Mouse (Mus musculus): ENCODE measurements around the gene St6galnac3. TPM values are rescaled to one million over a fixed set of nuclear protein-coding genes. Genes with fewer than 3 reads are reported as not detected.

Gene St6galnac3
- total RNA-seq, 4 experiments from 2014 or later = 23.7 to 38.8 (median 30.1) TPM

DNA sequence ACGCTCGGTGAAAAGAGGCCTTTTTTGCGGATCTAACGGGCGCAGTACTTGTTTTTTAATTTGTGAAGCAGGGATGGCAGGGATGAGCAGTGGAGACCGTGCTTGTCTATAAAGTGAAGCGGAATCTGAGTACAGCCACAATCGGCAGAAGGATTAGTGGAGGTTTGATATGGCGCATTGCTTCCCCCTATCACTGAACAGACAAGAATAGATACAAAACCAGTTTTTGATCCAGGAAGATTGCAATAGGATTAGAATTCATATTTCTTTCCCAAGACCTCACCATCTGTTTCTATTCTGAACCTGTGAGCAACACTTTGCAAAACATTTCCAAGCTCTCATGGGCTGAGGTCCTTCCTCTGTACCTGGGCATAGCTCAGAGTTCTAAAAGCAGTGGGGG, 488.7 kb downstream of the St6galnac3 start:
- peak in 1 of 2 experiments; percentile 22 for DNase-seq (ENCODE audit: low spot score in 2 of 2)

DNA sequence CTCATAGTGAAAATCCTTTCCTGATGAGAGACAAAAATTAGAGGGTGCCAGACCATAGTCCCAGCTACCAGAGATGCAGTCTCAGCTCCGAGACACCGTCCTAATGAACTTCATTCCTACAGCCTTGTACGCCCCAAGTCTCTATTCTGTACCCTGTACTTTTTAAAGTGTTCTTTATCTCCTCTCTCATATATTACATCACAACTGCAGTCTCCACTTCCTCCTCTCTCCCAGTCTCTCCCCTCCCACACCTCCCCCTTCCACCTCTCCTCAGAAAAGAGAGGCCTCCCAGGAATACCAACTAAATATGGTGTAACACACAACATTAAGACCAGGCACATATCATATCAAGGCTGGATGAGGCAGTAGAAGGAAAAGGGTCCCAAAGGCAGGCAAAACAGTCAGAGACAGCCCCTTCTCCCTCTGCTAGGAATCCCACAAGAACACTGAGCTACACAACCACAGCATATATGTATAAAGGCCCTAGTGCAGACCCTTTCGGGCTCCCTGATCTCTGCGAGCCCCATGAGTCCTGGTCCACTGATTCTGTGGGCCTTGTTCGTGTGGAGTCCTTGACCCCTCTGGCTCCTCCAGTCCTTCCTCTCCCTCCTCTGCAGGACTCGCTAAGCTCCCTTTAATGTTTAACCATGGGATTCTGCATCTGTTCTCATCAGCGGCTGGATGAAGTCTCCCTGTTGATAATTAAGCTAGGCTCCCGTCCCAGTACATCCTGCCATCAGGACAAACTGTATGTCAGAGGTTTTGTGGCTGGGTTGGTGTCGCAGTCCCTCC, 502.2 kb downstream of the St6galnac3 start:
- no peak for DNase-seq (ENCODE audit: low spot score in 2 of 2)

DNA sequence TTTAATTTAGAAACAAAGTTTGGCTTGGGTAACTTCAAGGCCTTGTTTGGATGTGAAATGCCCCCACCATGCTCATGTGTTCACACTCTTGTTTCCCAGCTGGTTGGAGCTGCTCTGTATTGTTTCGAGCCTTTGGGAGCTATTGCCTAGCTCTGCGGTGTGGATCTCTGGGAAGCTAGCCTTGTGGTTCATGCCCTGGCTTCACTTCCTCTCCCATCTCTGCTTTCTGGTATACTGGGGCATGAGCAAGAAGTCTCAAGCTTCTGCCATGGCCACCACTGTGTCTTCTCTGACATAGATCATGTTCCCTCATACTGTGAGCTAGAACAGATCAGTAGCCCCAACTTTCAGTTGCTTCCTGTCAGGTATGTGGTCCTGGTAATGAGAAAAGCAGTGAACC, 505.6 kb downstream of the St6galnac3 start:
- no peak for DNase-seq (ENCODE audit: low spot score in 2 of 2)

DNA sequence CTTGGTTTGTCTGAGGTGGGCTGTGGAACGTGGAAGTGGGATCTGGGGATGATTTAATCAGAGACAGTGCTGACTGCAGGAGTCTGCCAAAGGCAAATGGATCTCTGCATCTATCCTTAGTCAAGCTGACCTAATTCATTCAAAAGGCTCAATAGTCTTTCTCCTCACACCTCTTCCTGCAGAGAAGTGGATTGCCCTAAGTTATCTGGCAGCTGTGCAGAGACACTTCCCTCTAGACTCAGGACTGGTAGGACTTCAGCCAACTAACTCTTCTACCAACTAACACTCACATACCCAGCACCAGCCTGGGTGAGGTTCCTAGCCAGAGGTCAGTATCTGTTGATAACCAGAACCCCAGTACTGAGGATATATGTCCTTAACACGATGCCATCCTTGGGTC, 516.8 kb downstream of the St6galnac3 start:
- DNase-seq (ENCODE audit: low spot score in 2 of 2) = no peak

DNA sequence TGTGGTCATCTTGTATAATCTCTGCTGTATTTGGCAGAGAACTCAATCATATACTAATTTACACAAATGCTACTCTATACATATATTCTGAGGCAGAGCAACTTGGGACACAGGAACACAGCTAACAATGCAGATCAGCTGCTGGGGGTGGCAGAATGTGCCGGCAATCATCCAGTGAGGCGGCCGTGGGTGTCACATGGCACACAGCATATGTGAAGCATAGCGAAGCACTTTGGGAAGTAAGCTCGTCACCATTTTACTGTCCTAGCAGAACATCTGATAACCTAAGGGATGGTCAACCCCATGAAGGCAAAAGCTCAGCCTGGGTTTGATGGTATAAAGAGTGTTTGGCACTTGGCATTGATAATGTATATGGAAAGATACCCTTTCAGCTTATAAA, 520.9 kb downstream of the St6galnac3 start:
- DNase-seq (ENCODE audit: low spot score in 2 of 2) = no peak

DNA sequence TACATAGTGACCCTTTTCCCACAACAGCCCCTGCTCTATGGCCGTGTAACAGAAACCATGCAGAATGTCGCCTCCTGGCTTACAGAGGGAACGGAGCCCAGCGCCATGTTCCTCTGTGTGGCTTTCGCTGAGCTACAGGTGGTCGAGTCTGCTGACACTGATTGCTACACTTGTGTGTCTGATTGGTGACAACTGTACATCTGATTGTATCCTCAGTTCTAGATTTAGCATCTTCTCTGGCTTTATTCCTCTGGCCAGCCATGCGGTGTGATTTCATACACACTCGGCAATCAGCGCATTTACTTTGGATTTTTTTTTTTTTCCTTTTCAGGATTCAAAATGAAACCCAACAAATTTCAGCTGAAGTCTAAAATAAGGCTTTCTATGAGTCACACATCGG, 523.1 kb downstream of the St6galnac3 start:
- peak in 1 of 2 experiments; percentile 28 for DNase-seq (ENCODE audit: low spot score in 2 of 2)

DNA sequence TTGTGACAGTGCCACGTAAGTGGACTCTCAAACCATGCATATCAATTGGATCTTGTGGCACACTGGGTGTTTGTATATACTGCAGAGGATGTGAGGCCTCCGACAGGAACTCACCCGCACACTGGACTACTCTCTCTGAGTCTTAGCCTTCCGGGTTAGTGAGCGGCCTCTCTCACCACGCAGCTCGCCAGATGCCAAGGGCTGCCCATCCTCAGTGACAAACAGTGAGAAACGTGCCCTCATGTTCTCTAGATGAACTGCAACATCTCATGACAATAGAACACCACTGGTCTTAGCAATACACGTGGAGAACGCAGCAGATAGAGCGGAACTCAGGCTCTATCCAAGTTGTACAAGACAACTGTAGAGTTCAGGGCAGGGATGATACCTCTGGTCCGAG, 524.2 kb downstream of the St6galnac3 start:
- no peak for DNase-seq (ENCODE audit: low spot score in 2 of 2)

DNA sequence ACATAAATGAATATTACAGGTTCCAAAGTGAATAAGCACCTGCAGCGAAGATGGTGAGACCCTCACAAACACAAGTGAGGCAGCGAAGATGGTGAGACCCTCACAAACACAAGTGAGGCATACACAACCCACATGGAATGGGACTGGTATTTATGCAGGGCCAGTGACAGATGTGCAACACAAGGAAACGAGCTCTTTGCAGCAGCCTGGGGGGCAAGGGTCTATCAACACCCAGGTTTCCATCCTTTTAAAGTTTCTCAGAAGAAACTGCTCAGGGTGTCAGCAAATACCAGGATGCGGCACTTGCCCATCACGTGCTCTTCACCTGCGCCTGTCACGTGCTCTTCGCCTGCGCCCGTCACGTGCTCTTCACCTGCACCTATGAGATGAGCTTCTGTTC, 524.9 kb downstream of the St6galnac3 start:
- DNase-seq (ENCODE audit: low spot score in 2 of 2) = no peak

DNA sequence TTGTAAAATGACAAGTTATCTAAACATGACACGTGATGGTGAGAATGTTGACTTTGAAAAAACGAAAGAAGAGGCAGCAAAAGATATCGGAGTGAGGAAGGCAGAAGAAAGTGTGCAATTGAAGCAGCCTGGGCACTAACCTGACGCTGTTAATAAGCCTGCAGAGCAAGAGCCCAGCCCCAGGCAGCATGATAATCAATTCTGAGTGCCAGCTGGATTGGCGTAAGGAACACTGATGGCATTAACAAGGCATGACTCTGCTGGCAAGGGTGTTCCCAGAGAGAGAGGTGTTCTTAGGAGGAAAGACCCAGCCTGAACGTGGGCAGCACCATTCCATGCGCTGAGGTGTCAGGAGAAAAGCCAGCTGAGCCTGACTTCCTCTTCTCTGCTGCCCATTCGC, 525.7 kb downstream of the St6galnac3 start:
- DNase-seq (ENCODE audit: low spot score in 2 of 2) = no peak

DNA sequence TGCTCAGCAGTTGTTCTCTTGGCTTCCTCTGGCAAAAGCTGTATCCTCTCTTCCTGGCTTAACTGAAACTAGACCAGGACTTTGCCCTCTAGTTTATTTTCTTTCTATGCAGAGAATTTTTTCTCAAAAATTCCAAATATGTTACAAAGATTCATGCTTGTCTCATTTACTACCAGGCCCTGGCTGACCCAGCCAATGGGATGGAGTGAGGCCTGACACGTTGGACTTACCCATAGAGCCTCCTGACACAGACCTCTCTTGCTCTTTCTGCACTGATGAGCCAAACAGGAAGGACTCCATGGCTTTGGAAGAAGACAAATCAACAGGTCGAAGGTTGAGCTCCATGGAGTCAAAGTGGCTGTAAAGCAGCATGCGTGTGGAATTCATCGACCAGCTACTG, 526.5 kb downstream of the St6galnac3 start:
- DNase-seq (ENCODE audit: low spot score in 2 of 2) = no peak

DNA sequence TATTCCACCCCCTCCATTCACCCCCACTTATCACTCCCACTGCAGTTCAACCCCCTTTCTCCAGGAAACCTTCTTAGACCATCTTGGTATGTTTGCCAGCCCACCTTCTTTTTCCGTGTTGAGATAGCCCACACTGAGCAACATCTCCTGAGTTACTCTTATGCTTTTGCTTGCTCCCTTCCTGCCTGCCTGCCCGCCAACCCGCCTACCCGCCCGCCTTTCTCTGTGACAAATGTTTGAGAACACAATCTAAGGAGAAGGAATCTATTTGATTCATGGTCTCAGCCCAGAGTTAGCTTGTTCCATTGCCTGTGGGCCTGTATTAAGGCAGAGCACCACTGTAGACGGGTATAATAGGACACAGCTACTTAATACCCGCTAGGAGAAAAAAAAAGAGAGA, 531.9 kb downstream of the St6galnac3 start:
- no peak for DNase-seq (ENCODE audit: low spot score in 2 of 2)

DNA sequence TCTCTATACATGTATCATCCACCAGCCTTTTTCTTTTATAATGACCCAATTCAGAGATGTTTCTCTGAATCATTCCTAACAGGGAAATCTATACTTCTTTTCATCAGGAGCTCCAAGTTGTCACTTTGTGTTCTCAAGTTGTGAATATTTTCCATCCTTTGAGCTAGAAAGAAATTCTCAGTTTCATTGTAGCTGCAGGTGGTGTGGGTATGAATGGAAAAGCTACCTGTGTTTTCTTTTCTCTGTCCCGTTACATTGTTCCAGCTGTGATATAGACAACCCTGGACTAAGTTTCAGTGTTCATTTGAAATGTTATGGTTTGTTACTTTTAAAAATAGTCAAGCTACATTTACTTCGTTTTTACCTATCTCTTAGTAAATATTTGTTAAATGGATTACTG, 534.2 kb downstream of the St6galnac3 start:
- DNase-seq (ENCODE audit: low spot score in 2 of 2) = no peak

DNA sequence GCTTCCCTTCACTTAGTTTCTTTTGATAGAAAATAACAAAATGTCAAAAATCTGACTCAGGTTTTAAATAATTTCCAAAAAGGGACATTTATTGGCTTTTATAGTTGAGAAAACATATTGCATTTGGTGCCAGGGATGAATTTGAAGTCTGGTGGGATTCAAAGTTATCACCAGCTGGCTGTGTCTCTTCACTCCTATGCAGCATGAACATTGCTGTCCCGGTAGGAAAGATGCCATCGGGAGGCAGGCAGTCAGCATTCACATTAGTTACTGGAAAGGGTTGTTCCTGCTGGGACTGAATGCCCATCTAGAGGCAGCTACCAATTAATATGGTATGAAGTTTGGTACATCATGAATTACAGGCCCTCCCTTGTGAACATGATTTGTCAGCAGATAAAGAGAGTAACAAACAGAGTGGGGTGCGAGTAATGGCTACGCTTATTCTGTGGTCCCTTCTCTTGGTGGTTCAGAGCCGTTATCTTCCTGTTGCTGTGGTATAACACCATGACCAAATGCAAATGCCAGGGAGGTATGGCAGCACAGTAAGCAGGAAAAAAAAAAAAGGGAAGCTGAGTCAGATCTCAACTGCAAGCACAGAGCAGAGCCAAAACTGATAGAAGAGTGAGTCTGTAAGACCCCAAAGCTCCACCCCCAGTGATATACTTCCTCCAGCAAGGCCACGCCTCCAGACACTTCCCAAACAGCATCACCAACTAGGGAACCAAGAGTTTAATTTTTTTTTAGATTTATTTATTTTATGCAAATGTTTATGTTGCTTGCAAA, 535.1 kb downstream of the St6galnac3 start:
- peak; percentile 33 to 41 for DNase-seq (ENCODE audit: low spot score in 2 of 2)

DNA sequence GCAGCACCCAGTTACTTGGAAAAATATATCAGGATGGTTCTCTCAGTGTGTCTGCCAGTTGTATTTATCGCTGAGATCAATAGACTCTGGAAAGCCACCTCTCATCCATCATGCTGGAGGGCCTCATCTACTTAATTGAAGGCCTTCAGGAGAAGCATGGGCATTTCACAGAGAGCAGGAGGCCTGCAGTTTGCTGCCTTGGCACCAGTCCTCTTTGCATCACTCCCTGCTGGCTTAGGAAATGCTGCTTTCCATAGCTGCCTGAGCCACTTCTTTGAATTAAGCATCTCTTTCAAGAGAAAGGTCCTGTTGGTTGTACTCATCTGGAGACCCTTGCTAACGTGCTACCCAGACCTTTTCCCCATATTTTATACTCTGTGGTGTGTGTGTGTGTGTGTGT, 536.8 kb downstream of the St6galnac3 start:
- DNase-seq (ENCODE audit: low spot score in 2 of 2) = no peak

DNA sequence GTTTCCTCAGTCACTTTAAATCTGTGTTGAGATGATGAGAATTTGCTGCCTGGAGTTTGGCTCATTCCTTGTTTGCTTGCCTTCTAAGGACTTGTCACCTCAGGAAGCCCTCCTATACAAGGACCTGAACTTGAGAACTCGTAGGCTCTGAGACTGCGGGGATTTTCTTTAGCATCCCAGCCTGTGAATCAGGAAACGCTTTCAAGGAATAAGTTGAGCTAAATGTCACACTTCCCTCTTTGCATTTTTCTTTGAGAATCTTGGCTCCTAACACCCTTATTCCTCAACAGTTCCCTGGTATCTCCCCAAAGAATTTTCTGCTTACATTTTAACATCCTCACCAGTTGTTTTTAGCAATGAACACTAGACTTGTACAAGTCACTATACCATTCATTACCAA, 539.9 kb downstream of the St6galnac3 start:
- no peak for DNase-seq (ENCODE audit: low spot score in 2 of 2)

DNA sequence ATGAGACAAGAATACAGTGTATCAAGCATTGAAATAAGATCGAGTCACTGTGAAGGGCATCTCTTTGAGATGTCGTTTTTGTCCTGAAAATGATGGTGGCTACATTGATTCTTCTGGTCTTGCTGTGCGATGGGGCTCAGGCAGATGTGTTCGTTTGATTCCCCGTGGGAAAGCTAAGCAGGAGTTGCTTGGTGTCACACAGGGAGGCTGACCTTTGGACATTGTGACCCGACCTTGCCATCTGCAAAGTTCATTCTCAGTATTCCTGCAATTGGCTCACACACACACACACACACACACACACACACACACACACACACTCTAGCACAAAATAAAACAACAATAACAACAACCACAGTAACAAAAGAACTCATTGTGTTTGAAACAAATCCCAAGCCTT, 543.7 kb downstream of the St6galnac3 start:
- no peak for DNase-seq (ENCODE audit: low spot score in 2 of 2)

DNA sequence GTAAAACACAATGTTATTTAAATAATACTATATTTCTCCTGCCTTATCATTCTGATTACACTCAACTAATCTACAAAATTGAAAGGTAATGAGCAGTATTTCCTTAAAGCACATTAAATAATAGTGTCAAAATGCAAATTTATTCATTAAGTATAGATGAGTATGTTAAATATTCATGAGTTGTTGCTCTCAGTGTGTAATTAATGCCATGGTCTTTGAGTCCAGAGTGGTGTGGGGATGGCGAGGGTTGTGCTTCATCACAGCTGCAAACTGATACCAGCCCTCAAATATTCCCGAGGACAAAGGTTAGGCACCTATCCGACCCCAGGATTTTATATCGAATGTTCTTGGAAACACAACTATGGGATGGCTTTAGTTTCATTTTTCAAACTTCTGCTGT, 548.2 kb downstream of the St6galnac3 start:
- DNase-seq (ENCODE audit: low spot score in 2 of 2) = no peak

DNA sequence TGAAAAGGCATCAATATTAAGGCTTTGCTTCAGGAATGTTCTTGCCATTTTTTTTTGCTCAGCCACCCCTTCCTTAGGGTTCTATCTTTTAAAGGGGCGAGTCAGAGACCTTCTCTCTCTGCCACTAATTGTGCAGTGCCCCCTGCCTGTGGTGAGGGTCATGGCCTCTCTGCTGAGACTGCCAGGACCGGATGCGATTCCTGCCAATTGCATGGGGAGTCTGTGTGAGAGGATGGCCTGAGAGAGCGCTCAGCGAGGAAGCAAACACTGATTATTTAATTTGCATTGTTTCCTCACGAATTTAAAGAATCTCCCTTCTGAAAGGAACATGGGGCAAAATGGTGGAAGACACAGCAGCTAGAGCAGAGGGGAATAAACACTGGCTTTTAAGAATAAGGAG, 548.6 kb downstream of the St6galnac3 start:
- no peak for DNase-seq (ENCODE audit: low spot score in 2 of 2)

DNA sequence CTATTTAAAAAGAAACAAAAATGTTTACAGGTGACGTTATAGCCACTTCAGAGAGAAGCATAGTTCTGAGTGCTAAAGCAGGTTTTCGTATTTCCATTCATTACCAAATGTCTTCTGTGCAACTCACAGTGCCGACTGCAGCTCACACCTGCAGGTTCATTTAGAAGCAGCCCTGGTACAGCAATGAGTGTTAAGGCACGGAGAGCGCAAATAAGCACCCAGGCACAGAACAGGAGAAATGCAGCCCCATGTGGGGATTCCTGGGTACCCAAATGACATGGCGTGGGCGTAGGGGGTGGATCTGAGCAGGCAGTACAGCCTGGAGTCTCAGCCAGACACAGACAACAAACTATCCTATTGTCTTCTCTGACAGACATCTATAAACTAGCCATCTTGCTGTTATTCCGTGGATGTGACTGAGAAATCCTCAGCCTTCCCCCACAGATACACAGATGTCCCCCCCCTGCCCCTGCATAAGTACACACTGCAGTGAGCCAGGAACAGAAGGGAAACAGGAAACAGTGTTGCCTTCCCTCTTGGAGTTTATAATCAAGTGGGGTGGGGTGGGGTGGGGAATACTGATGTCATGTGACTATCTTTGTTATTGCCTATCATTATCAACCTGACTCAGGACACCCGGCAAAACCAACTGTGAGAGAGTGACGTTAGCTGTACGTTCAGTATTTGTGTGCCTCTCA, 550.5 kb downstream of the St6galnac3 start:
- DNase-seq (ENCODE audit: low spot score in 2 of 2) = no peak

DNA sequence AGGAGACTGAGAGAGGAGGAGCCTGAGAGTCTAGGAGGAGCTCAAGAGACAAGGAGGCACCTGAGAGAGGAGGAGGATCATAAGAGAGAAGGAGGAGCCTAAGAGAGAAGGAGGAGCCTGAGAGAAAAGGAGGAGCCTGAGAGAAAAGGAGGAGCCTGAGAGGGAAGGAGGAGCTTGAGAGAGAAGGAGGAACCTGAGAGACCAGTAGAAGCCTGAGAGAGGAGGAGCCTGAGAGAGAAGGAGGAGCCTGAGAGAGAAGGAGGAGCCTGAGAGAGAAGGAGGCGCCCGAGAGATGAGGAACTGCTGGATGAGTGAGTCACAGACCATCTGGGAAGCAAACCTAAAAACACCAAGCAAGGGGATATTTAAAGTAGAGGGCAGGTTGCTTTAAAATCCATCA, 551.4 kb downstream of the St6galnac3 start:
- DNase-seq (ENCODE audit: low spot score in 2 of 2) = no peak

DNA sequence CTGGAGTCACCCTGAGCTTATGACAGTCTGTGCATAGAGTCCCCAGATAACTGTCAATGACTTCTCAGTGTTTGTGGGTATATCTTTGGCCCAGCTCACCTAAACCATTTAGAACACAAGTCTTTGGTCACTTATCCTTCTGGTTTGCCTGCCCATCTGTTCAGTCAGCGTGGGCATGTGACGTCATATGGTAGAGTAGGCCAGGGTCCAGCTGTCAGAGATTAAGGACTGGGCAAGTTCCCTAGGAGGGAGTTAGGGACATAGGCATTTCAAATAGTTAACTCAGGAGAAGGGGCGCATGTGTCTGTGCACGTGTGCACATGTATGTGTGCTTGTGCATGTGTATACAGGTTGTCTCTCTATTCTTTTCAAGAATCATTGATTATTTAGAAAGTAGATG, 554.8 kb downstream of the St6galnac3 start:
- DNase-seq (ENCODE audit: low spot score in 2 of 2) = no peak

DNA sequence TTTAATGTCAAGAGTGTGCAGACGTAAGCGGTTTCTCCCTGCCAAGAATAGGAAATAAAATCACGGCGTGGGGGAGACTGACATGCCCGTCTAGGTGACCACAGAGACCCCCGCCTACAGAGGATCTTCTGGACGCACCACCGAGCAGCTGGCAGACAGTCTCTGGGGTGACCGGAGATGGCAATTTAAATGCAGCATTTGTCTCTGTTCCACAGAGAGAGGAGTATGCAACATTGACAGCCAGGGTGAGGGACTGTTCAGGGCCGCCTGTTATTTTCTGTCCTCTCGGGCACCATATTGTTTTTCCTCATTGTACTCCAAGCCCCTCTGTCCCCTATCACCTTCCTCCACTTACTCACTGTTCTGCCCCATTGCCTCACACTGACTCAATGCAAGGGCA, 555.2 kb downstream of the St6galnac3 start:
- DNase-seq (ENCODE audit: low spot score in 2 of 2) = no peak

All from layer of hippocampus, adult 8-10 months (tissue).